Mouse (Mus musculus) lung, postnatal 0 days (tissue): ENCODE measurements at regions not wholly inside any gene's neighbourhood (a gene's known extent, or its start where the extent isn't known, plus 50 kb on each side); places are given as distances from the start of the nearest gene placed in this dataset.

ENCODE experiments used
- CTCF ChIP-seq: IDR thresholded peaks from 2 replicates; pipeline ENCODE4 v1.5.1; 2016; ENCODE audit warnings: antibody characterized with exemption, mild to moderate bottlenecking
- EP300 ChIP-seq: IDR thresholded peaks from 2 replicates; pipeline ENCODE4 v1.6.1; 2016; ENCODE audit warnings: antibody characterized with exemption, mild to moderate bottlenecking, control low read depth

DNA sequence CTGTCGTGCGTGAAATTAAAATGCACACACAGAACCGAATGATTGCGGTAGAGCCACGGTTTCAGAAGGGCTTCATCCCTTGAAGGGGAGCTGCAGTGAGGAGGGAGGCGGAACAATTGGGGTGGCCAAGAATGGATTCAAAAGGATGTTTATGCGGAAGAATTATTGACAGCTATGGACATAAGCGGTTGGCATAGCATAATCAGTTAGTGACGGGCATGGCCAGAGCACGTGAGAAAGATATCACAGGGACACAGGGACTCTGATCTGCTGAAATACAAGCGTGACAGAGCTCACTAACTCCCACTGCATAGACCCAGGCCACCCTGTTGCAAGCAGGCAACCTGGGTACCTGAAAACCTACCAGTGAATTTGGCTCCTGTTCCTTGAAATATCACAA, 63.2 kb upstream of the Psmd7 start:
- no peak for TF ChIP-seq CTCF
- TF ChIP-seq EP300: no peak
